Mouse (Mus musculus) forelimb bud, embryonic 11.5 days (tissue): ENCODE data around the gene Adnp.

ENCODE experiments used
- DNase-seq: peaks from one replicate; pipeline ENCODE4 v3.0.0-alpha.2; 2012; ENCODE audit warnings: low read depth, low spot score

Gene Adnp

DNA sequence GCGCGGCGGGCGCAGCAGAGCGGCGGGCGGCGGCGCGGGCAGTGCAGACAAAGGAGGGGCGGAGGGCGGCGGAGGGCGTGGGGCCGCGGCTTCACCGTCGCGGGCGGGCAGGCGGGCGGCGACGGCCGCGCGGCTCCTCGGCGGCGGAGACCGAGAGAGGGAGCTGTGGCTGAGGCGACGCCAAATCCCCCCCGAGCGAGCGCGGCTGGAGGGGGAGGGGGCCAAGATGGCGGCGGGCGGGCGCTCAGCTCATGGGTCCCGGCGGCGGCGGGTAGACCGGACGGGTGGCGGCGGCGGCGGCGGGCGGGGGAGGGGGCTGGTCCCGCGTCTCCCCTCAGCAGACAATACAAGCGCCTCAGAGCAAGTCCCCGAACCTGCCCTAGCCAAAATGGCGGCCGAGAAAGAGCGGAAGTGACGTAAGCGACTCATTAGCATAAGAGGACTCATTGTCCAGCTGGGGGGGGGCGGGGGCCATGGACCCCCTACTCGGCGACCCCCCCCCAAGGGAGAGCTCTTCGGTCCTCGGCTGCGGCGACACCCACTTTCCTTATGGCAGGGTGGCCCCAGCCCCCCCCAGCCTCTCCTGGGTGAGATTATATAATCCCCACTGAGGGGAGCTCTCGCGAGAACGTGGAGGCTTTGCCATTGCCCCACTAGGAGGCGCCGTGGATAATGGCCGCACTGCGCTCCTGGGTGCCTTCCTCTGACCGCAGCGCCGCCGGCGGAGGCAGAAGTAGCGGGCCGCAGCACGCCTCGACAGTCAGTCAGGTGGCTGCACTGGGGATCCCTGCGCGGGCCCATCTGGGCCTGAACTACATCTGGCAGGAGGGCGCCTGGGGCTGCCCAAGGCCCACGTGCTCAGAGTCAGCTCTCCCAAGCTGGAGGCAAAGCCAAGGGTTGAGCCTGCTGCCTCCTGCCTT, at the start of gene Adnp:
Gene Adnp (minus strand): TSS at position 388 of the 920 bp plus-strand sequence.
- DNase-seq: peak; percentile 98

DNA sequence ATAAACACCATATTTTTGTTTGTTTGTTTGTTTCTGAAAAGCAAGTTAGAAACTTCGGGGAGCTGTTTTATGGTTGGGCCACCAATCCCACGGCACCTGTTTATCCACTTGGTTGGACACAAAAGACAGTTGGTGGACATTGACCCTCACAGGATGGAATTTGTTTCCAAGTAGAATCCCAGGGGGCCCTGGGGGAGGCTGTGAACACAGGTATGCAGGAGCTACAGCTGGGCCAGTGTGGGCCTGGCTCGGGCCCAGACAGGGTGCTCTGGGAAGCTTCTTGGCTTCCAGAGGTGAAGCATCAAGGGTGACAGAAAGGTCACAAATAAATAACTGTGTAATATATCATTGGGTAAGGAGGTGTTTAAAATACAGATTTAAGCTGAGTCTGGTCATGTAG, 49.6 kb upstream of the Adnp start:
- DNase-seq: no peak

DNA sequence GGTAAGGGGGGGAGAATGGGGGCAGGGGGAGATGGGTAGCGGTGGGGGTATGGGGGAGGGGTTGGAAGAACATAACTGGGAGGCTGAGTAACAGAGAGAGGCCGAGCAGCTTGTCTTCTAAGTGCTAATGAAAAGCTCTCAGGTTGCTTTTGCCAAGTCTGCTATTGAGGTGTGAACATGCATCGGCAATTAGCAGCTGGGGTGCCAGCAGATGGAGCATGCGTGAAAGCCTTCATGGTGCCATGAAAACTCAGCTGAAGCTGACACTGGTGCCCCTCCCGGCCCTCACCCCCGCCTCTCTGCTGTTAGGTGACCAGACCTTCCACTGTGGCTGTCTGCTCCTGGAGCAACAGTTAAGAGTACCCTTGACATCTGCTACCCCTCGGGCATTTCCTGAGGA, 46.9 kb upstream of the Adnp start:
- DNase-seq: no peak

DNA sequence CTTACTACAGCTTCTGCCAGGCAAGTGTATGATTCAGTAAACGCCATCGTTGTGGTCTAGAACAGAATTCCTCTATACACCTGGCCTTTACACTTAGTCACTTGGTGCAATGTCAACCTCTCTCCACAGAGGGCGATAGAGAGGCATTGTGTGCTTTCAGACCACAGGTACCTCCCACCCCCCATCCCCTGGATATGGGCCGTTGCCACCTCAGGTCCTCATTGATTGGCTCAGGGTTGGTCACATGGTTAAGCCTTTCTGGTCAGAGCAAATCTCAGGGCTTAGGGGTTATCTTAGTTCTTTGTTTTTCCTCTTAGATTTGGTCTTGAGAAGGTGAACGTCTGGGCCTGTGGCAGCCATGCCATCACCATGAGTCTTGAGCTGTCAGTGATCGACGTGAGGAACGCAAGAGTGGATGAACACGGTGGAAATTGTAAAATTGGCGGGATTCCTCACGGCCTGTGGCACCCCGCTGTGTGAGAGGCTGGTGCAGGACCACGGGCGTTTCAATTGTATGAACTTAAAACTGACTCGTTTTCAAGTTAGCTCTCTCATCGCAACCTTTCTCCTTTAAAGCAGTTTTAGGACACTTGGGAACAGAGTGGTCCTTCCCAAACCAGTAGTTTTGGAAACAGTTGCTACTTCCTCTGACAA, 45.9 kb upstream of the Adnp start:
- DNase-seq: peak; percentile 89

DNA sequence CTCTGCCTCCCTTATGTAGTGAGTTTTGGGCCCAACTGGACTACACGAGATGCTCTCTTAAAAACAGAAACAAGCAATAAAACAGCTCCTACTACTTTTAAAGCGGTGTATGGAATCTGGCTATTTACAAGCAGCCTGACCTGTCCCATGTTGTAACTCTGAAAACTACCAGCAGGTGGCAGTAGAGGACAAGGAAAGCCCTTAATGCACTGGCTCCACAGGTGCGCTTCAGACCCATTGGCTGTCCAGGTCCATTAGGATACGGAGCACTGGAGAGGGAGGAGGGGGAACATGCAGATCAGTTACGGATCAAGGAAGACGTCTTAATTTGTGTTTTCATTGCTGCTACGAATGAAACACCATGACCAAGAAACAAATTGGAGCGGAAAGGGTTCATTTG, 43.4 kb upstream of the Adnp start:
- DNase-seq: peak; percentile 91

DNA sequence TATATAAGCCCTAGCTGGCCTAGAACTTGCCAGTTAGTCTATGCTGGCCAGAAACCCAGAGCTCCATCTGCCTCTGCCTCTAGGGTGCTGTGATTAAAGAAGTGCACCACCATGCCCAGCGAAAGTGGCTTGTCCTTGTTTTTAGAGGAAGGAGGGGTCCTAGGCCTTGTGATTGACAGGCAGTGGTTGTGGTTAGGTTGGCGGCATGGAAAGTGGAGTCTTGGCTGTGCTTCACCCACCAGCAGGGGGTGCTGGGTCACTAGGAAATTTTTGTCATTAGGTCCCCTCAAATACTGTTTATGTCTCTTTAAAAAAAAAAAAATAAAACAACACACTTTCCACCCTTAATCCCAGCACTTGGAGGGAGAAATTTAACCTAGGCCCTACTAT, 41.9 kb upstream of the Adnp start:
- peak; percentile 54 for DNase-seq

DNA sequence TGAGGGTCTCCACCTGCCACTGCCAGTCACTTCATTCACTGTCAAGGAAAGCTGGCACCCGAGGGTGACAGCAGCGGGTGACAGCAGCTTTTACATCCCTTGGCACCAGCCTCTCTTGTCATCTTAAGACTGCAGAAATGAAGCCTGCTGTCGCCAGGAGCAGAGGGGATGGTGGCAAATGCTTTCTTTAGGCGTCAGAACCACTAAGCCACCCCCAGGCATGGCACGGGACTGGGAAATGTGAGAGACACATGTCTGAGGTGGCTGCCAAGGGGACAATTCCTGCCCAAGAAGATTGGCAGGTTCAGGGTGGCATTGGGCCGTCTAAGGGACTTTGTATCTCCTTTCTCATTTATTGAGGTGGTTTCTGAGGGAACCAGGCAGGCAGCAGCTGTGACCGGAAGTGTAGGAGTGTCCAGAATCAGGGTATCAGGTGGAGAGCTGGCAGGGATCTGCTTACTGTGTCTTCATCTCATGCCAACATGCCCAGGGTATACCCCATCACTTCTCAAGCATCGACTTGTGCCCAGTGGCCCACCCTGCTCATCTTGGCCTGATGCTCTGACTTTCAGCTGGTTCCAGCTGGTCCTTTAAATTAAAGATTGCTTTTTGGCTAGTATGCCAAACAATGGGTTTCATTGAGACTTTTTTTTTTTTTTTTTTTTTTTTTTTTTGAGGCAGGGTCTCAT, 41.4 kb upstream of the Adnp start:
- DNase-seq: no peak

GRCm38 (mm10) chr2:168245571-168245970, 38.7 kb upstream of the Adnp start:
- DNase-seq: no peak

- no peak for DNase-seq
Observed at GRCm38 (mm10) chr2:168243278-168243677, 36.4 kb upstream of the Adnp start.

DNA sequence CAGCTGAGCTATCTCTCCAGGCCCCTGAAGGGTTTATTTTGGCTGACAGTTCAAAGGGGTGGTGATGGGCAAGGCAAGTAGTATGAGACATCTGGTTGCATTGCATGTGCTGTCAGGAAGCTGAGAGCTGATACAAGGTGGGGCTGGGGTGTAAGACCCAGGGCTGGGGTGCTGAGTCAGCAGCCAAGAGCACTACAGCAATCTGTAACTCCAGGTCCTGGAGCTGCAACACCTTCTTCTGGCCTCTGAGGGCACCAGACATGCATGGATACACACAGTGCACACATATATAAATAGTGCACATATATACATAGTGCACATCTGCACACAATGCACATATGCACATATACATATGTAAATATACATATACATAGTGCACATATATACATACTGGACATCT, 35.9 kb upstream of the Adnp start:
- no peak for DNase-seq

DNA sequence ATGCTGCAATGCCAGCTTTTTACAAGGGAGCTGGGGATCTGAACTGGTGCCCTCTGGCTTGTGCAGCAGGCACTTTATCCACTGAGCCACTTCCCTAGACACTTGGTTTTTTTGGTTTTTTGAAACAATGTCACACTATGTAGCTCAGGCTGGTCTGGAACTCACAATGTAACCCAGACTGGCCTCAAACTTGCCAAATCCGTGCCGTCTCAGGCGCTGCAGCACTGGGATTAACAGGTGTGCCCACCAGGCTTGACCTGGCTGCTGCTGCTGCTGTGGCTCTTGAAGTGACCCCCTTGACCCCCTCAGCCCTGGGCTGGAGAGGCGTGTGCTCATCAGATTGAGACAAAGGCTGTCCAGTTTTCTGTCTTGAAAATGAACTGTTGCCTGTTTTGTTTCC, 31.4 kb upstream of the Adnp start:
- DNase-seq: no peak

GRCm38 (mm10) chr2:168233286-168233685, 26.4 kb upstream of the Adnp start:
- no peak for DNase-seq

GRCm38 (mm10) chr2:168231471-168231829, 24.5 kb upstream of the Adnp start:
- no peak for DNase-seq

DNA sequence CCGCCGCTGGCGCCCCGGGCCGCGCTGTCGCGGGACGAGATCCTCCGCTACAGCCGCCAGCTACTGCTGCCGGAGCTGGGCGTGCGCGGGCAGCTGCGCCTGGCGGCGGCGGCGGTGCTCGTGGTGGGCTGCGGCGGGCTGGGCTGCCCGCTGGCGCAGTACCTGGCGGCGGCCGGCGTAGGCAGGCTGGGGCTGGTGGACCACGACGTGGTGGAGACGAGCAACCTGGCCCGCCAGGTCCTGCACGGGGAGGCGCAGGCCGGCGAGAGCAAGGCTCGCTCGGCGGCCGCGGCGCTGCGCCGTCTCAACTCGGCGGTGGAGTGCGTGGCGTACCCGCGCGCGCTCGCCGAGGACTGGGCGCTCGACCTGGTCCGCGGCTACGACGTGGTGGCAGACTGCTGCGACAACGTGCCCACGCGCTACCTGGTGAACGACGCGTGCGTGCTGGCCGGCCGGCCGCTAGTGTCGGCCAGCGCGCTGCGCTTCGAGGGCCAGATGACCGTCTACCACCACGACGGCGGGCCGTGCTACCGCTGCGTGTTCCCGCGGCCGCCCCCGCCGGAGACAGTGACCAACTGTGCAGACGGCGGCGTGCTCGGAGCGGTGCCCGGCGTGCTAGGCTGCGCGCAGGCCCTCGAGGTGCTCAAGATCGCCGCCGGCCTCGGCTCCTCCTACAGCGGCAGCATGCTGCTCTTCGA, 24.0 kb upstream of the Adnp start:
- no peak for DNase-seq

DNA sequence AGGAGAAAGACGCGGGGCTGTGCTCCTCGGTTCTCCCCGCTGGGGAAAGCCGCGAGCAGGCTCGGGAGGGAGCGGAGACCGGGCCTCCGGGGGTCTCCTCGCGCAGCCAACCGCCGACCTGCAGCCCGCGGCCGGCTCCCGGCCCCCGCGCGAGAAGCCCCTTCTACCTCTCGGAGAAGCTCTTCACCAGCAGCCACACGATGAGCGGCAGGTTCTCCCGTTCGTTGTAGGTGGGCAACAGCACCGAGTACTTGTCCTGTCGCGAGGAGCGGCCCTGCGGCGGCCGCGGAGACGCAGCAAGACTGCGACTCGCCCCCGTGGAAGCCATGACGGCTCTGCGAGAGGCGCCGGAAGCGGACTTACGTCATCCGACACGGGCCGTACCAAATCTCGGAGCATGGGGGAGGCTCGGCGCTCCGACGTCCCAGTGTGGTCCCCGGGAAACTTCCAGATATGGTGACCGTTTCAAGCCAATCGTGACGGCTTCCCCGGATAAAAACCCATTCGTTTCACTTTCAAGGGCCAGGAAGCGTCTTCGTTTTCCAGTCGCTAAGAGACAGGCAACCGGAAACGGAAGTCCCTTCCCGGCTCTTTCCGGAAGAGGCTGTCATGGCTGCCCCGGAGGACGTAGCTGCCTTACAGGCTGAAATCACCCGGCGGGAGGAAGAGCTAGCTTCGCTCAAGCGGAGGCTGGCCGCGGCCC, 23.3 kb upstream of the Adnp start, which contains the start of the genes Gm20716, Dpm1 and Mocs3:
Gene Gm20716 (minus strand): TSS at position 339 of the 703 bp plus-strand sequence.
Gene Dpm1 (minus strand): TSS at position 566 of the 703 bp plus-strand sequence.
Gene Mocs3 (plus strand): TSS at position 597 of the 703 bp plus-strand sequence.
- DNase-seq: peak; percentile 85

DNA sequence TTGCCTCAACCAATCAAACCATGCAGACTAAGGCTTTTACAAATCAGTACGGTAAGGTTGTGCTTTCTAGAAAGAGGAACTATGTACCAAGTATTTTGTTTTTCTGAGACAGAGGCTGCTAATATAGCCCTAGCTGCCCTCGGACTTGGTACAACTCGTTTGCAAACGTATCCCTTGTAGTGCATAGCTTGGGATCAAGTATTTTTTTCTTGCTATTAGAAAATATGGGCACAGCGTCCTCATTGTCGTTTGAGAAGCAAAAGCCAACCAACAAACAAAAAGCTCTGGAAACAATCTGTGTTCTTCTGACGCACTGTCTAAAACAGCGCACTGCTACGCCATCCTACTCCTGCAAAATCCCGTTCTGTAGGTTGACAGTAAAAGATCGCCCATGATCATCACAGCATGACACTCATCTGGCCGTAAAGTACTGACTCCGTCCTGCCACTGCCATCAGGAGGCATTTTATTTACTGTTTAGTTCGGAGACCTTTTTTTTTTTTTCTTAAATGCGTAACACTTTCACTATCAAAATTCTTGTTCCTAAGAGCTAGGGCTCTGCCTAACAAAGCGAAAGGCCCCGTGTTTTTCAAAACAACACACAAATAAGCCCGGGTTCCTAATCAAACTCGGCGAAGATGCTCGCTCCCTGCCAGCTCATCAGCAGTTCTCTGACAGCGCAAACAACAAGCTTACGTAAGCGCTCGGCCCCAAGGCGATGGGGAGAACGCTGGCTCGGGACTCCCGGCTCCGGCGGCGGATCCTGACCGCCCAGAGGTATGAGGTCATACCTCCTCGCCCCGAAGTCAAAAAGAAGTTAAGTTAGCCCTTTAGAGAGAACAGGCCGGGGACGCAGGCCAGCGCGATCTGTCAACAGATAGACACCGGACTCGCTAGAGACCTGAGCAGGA, 22.5 kb upstream of the Adnp start:
- DNase-seq: no peak

DNA sequence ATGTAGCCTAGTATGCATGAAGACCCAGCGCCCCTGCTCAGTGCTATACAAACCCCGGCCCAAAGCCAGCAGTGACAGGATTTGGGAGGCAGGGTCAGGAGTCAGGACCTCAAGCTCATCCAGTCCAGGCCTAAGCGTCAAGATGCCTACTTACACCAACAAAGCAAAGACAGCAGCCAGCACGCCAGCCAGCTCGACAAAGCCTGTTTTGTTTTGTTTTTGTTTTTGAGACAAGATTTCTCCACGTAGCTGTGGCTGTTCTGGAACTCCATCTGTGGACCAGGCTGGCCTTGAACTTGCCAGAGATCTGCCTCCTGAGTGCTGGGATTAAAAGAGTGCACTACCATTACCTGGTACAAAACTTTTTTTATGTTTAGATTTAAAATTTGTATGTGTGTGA, 16.4 kb upstream of the Adnp start:
- DNase-seq: no peak

DNA sequence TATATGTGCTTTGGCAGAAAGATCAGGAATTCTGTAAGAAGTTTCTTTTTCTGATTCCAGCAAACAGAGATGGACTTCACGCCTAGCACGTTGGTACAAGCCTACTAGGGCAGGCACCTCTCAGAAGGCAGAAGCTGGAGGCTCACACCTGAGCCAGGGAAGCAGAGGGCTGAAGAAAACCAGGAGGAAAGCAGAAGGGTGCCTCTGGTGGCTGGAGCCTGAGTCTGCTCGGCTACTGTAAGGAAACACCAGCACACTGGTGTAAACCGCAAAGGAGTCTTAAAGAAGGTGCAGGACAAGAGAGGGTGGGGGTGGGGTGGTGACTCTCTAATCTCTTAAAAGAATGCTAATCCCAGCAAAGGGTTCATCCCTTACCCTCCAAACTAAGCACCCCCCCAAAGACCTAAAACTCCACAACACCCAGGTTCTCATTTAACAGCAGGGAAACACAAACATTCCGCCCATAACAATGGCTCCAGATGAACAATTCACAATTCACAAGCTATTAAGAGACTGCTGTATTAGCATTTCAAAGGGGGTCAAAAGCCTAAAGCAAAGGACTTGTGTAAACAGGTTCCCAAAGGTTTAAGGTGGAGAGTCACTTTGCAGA, 7.0 kb upstream of the Adnp start:
- no peak for DNase-seq

DNA sequence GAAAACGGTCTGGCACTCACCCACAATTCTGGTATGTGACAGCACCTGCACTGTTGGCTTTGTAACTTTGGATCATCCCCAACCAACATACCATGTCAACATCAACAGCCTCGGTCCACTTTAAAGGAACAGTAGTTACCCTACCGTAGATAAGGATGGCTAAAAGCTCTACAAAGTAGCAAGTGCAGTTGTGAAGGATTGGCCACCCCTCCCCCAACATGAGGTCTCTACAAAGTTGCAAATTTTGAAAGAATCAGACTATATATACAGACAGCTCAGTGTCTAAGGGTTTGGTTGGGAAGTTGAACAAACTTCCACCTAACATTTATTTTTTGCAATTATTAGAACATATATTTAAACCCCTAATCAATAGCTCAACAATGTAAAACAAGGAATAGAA, 971 bp upstream of the Adnp start:
- DNase-seq: no peak
